Mouse (Mus musculus): Measurements from ENCODE around the gene Magi2. TPM values are rescaled to one million over a fixed set of nuclear protein-coding genes. Genes with fewer than 3 reads are reported as not detected.

The Magi2 gene
- polyA plus RNA-seq, 1 experiment from 2014 or later, result 8.4 TPM

DNA sequence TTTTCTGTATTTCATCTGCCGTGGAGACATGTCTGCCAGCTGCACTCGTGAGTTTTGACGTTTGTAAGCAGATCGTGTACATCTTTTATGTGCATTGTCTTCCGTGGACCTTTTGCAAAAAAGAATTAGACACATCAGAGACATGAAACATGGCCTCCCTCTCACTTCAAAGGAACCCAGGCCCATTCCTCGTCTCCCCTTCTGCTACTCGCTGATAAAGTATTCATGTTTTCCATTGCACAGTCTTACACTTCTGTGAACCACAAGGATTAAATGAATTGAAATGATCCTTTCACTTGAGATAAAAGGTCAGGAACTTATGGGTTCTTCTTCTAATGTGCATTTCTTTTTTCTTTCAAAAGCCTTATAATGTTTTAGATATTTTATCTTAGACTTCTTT is 783.4 kb downstream of the Magi2 start:
- no peaks in the 10 kb centered on the region for H3K36me3 ChIP-seq (ENCODE audit: control insufficient read depth, insufficient read depth, low read length)
- H3K9me3 ChIP-seq (replicated peaks; ENCODE audit: control insufficient read depth, low read length), result no peaks in the 10 kb centered on the region
- no peaks in the 10 kb centered on the region for H3K27me3 ChIP-seq (replicated peaks; ENCODE audit: control insufficient read depth, insufficient read depth, low read length)
- no peaks in the 10 kb centered on the region for H3K4me1 ChIP-seq (ENCODE audit: control insufficient read depth, insufficient read depth, low read length)
- DNase-seq (ENCODE audit: low spot score) (peak; percentile 5), ATAC-seq (no peak)
- H3K4me2 ChIP-seq (ENCODE audit: low read length), result no peak overlapping the region
- no peak overlapping the region for H3K9ac ChIP-seq (ENCODE audit: low read length)
- H3K4me3 ChIP-seq (ENCODE audit: low read depth, low read length), result no peak overlapping the region
- 74% methylated on average over 7 of the region's 7 CpGs for WGBS
- no peak overlapping the region for H3K27ac ChIP-seq (ENCODE audit: low read depth, low read length)

DNA sequence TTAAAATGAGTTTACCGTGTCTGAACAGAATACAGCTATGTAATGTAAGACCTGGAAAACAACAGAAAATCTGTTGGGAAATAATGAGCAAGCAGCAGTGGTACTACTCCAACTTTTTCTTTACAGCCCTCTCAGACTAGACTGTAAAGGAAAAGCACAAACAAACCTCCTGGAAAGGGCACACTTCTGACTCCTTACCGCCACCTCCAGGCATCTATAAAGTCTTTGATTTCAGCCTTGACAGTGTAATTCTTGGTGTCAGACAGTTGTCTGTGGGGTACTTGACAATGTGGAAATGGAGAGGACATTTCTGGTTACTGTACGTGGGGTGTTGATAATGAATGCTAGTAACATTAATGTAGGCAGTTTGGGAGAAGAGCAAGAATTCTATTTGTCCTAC is 791.2 kb downstream of the Magi2 start:
- Histone ChIP-seq H3K4me3 (ENCODE audit: low read depth, low read length) (no peak overlapping the region), H3K9ac (ENCODE audit: low read length) (no peak overlapping the region), H3K4me1 (ENCODE audit: control insufficient read depth, insufficient read depth, low read length) (no peaks in the 10 kb centered on the region), H3K9me3 (replicated peaks; ENCODE audit: control insufficient read depth, low read length) (no peaks in the 10 kb centered on the region), H3K4me2 (ENCODE audit: low read length) (no peak overlapping the region), H3K27ac (ENCODE audit: low read depth, low read length) (no peak overlapping the region), H3K27me3 (replicated peaks; ENCODE audit: control insufficient read depth, insufficient read depth, low read length) (no peaks in the 10 kb centered on the region), H3K36me3 (ENCODE audit: control insufficient read depth, insufficient read depth, low read length) (no peaks in the 10 kb centered on the region)
- no peak for DNase-seq (ENCODE audit: low spot score)
- WGBS, result 76% methylated on average over 3 of the region's 3 CpGs
- ATAC-seq, result no peak

DNA sequence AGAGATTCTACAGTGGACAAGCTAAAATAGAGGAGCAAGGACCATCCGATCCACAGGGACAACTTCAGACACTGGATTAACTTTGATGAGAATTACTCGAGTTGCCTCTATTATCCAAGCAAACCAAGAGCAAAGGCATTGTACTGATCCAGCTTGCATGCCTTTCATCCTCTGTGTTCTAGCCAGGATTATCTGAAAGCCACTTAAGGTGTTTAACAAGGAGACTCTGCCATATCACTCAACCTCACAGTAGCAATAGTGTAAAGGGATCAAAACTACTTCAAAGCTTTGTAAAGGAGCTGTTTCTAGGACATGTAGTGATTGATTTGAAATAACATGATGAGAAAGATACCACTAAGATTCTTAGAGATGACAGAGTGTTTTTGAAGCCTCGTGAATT is 819.8 kb downstream of the Magi2 start:
- Histone ChIP-seq H3K4me3 (ENCODE audit: low read depth, low read length) (no peak overlapping the region), H3K9ac (ENCODE audit: low read length) (no peak overlapping the region), H3K4me1 (ENCODE audit: control insufficient read depth, insufficient read depth, low read length) (peaks cover 5% of the 10 kb centered on the region), H3K27me3 (replicated peaks; ENCODE audit: control insufficient read depth, insufficient read depth, low read length) (no peaks in the 10 kb centered on the region), H3K27ac (ENCODE audit: low read depth, low read length) (no peak overlapping the region), H3K9me3 (replicated peaks; ENCODE audit: control insufficient read depth, low read length) (no peaks in the 10 kb centered on the region), H3K36me3 (ENCODE audit: control insufficient read depth, insufficient read depth, low read length) (no peaks in the 10 kb centered on the region), H3K4me2 (ENCODE audit: low read length) (no peak overlapping the region)
- 45% methylated on average over 3 of the region's 3 CpGs for WGBS
- no peak for DNase-seq (ENCODE audit: low spot score)
- ATAC-seq, result no peak

DNA sequence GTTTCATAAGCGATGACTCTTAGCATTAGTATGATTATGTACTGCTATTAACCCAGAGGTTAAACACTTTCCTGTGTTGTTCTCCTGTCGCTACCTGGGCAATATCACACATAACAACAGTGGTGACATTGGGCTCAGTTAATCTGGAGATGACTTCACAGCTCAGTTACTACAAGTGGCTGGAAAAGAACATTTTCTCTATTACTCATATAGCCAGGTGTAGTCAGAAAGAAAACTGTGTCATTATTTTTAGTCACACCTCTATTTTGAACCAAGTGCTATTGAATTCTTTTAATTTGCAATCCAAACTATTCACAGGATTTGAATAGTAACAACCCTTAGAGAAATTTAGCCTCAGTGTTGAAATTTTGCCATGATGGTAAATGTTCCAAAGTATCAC is 821.5 kb downstream of the Magi2 start:
- H3K27ac ChIP-seq (ENCODE audit: low read depth, low read length), result no peak overlapping the region
- no peaks in the 10 kb centered on the region for H3K27me3 ChIP-seq (replicated peaks; ENCODE audit: control insufficient read depth, insufficient read depth, low read length)
- WGBS, result 98% methylated on average over 2 of the region's 2 CpGs
- no peak overlapping the region for H3K9ac ChIP-seq (ENCODE audit: low read length)
- H3K4me1 ChIP-seq (ENCODE audit: control insufficient read depth, insufficient read depth, low read length), result peaks cover 5% of the 10 kb centered on the region
- H3K4me2 ChIP-seq (ENCODE audit: low read length), result no peak overlapping the region
- H3K9me3 ChIP-seq (replicated peaks; ENCODE audit: control insufficient read depth, low read length), result no peaks in the 10 kb centered on the region
- no peak overlapping the region for H3K4me3 ChIP-seq (ENCODE audit: low read depth, low read length)
- ATAC-seq (no peak), DNase-seq (ENCODE audit: low spot score) (no peak)
- no peaks in the 10 kb centered on the region for H3K36me3 ChIP-seq (ENCODE audit: control insufficient read depth, insufficient read depth, low read length)

DNA sequence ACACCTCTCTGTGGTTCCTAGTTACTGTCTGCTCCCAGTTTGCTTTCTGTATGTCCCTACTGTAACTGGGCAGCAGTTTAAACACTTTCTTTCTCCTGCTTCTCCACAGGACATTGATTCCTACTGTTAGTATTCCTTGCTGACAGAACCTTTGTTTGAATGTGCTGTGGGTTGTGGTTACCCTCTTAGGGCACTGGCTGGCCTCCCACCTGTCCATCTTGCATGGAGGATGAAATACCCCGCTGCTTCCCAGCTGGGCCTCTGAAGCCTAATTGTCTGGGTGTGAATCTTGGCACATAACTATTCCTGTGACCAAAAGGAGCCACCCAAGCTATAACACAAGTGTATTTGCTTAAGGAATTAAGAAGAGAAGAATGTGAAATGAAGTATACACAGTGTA is 823.4 kb downstream of the Magi2 start:
- peak; percentile 60; the same call in 1 of the 2 replicates for ATAC-seq
- 23% methylated on average over 1 of the region's 1 CpGs for WGBS
- peak overlapping the region; percentile 24; the same call in 1 of the 2 replicates for H3K27ac ChIP-seq (ENCODE audit: low read depth, low read length)
- H3K27me3 ChIP-seq (replicated peaks; ENCODE audit: control insufficient read depth, insufficient read depth, low read length), result no peaks in the 10 kb centered on the region
- no peaks in the 10 kb centered on the region for H3K36me3 ChIP-seq (ENCODE audit: control insufficient read depth, insufficient read depth, low read length)
- H3K4me1 ChIP-seq (ENCODE audit: control insufficient read depth, insufficient read depth, low read length), result peaks cover 5% of the 10 kb centered on the region
- no peak overlapping the region for H3K9ac ChIP-seq (ENCODE audit: low read length)
- DNase-seq (ENCODE audit: low spot score), result peak; percentile 52
- H3K9me3 ChIP-seq (replicated peaks; ENCODE audit: control insufficient read depth, low read length), result no peaks in the 10 kb centered on the region
- H3K4me2 ChIP-seq (ENCODE audit: low read length), result no peak overlapping the region
- H3K4me3 ChIP-seq (ENCODE audit: low read depth, low read length), result no peak overlapping the region

DNA sequence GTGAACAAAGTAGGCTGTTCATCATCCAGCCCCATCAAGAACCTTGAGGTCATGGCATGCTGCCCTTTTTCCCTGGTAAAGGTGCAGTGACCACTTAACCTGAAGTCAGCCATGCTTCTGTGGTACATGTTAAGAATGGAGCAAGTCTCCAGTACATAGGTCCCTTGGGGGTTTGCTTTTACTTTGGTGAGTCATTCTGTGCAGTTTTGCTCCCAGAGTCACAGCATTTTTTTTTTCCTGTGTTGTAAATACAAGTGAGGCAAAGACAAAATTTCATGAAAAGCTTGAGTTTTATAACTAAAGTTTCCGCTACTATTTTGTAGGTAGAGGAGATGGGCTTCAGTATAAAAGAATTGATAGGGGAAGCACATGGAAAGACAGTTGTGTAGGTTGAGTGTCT is 828.2 kb downstream of the Magi2 start:
- peaks cover 7% of the 10 kb centered on the region for H3K4me1 ChIP-seq (ENCODE audit: control insufficient read depth, insufficient read depth, low read length)
- WGBS, result 100% methylated on average over 1 of the region's 1 CpGs
- no peak for DNase-seq (ENCODE audit: low spot score)
- H3K27ac ChIP-seq (ENCODE audit: low read depth, low read length), result no peak overlapping the region
- no peak overlapping the region for H3K9ac ChIP-seq (ENCODE audit: low read length)
- no peak overlapping the region for H3K4me2 ChIP-seq (ENCODE audit: low read length)
- H3K36me3 ChIP-seq (ENCODE audit: control insufficient read depth, insufficient read depth, low read length), result no peaks in the 10 kb centered on the region
- H3K9me3 ChIP-seq (replicated peaks; ENCODE audit: control insufficient read depth, low read length), result no peaks in the 10 kb centered on the region
- H3K4me3 ChIP-seq (ENCODE audit: low read depth, low read length), result no peak overlapping the region
- H3K27me3 ChIP-seq (replicated peaks; ENCODE audit: control insufficient read depth, insufficient read depth, low read length), result no peaks in the 10 kb centered on the region
- no peak for ATAC-seq

DNA sequence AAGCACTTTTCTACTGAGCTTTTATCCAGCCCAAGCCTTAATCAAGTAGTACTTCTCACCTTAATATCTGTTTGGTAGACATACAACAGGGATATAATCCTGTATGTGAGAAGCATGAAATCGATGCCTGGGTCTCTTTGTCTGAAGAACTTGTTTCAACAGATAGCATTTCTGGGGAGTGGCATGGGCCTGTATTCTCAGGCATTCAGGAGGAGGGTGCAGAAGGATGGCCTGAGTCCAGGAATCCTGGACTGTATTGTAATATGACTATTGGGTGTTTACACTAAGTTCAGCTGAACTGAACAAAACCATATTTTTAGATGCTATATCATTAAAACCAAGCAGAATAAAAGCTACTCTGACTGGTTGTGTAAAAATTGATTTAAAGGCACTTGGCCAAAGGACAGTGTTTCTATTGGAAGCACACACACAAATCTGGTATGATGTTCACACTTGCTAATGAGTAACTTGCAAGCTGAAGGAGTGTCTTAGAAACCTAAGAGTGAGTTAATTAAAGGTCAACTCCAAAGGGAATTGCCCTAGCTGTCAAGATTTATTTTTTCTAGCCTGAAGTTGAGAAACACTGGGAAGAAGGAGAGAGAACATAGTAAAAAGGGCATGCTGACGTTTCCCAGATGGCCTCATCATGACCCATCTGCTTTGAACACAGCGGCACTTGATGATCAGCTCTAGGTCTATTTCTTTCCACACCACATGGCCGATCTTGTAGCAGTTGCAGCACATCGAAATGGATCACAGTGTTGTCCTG is 829.4 kb downstream of the Magi2 start:
- H3K4me2 ChIP-seq (ENCODE audit: low read length), result no peak overlapping the region
- no peak overlapping the region; the same call in 1 of the 2 replicates for H3K27ac ChIP-seq (ENCODE audit: low read depth, low read length)
- DNase-seq (ENCODE audit: low spot score) (peak; percentile 72), ATAC-seq (peak; percentile 84)
- no peak overlapping the region for H3K4me3 ChIP-seq (ENCODE audit: low read depth, low read length)
- no peaks in the 10 kb centered on the region for H3K36me3 ChIP-seq (ENCODE audit: control insufficient read depth, insufficient read depth, low read length)
- no peaks in the 10 kb centered on the region for H3K9me3 ChIP-seq (replicated peaks; ENCODE audit: control insufficient read depth, low read length)
- peaks cover 3% of the 10 kb centered on the region; the same call in 1 of the 2 replicates for H3K4me1 ChIP-seq (ENCODE audit: control insufficient read depth, insufficient read depth, low read length)
- no peaks in the 10 kb centered on the region for H3K27me3 ChIP-seq (replicated peaks; ENCODE audit: control insufficient read depth, insufficient read depth, low read length)
- H3K9ac ChIP-seq (ENCODE audit: low read length), result no peak overlapping the region
- WGBS, result 26% methylated on average over 5 of the region's 5 CpGs

DNA sequence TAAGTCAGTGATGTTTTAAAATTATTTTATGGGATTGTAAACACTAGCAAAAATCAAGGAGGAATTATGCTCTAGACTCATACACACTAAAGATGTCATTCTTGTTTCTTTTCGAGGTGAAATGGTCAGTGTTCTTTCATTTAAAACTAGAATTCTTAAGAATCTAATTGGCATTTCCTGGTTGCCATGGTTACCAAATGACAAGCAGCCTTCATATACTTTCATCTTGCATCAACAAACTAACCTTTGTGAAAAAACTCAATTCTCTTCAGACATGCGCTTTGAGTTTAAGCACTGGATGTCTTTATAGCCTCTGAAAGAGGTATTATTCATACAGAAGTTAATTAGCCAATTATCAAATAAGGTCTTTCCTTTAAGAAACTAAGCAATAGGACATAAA is 830.0 kb downstream of the Magi2 start:
- Histone ChIP-seq H3K9me3 (replicated peaks; ENCODE audit: control insufficient read depth, low read length) (no peaks in the 10 kb centered on the region), H3K9ac (ENCODE audit: low read length) (no peak overlapping the region), H3K4me3 (ENCODE audit: low read depth, low read length) (no peak overlapping the region), H3K27me3 (replicated peaks; ENCODE audit: control insufficient read depth, insufficient read depth, low read length) (no peaks in the 10 kb centered on the region), H3K36me3 (ENCODE audit: control insufficient read depth, insufficient read depth, low read length) (no peaks in the 10 kb centered on the region), H3K4me1 (ENCODE audit: control insufficient read depth, insufficient read depth, low read length) (peaks cover 3% of the 10 kb centered on the region; the same call in 1 of the 2 replicates), H3K4me2 (ENCODE audit: low read length) (no peak overlapping the region), H3K27ac (ENCODE audit: low read depth, low read length) (no peak overlapping the region)
- peak; percentile 54 for DNase-seq (ENCODE audit: low spot score)
- peak; percentile 20; the same call in 1 of the 2 replicates for ATAC-seq
- WGBS, result 13% methylated on average over 2 of the region's 2 CpGs

DNA sequence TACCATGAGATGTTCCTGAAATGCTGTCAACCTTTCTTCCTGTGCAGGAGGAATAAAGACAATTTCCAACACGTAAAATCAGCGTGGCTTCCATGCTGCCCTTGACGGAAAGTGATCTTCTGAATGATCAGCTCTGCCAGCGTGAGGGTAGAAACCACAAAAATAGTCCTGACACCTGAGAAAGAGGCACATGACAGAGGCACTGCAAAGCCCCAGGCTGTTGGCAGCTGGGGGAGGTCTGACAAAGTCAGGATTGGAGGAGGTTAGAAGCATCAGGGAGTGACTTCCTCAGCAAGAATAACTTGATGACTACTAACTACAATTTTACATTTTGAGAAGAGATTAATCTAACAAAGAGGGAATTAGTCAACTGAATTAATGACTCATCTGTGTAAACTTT is 835.2 kb downstream of the Magi2 start:
- H3K27me3 ChIP-seq (replicated peaks; ENCODE audit: control insufficient read depth, insufficient read depth, low read length), result no peaks in the 10 kb centered on the region
- no peak for ATAC-seq
- WGBS, result 90% methylated on average over 4 of the region's 4 CpGs
- no peaks in the 10 kb centered on the region for H3K4me1 ChIP-seq (ENCODE audit: control insufficient read depth, insufficient read depth, low read length)
- H3K4me2 ChIP-seq (ENCODE audit: low read length), result no peak overlapping the region
- no peak overlapping the region for H3K4me3 ChIP-seq (ENCODE audit: low read depth, low read length)
- no peaks in the 10 kb centered on the region for H3K9me3 ChIP-seq (replicated peaks; ENCODE audit: control insufficient read depth, low read length)
- no peak overlapping the region for H3K9ac ChIP-seq (ENCODE audit: low read length)
- DNase-seq (ENCODE audit: low spot score), result no peak
- H3K36me3 ChIP-seq (ENCODE audit: control insufficient read depth, insufficient read depth, low read length), result no peaks in the 10 kb centered on the region
- H3K27ac ChIP-seq (ENCODE audit: low read depth, low read length), result no peak overlapping the region
